Mouse (Mus musculus) erythroblast, adult 5-6 weeks (primary cell): ENCODE measurements around the gene Stk35. TPM values are rescaled to one million over a fixed set of nuclear protein-coding genes. Genes with fewer than 3 reads are reported as not detected.
"Not testable (repeated sequence)": the region's sequence is repeated elsewhere in the genome, so short reads cannot be mapped to it uniquely, and the experiment has no call there.

Experiments
- ATAC-seq: replicated peaks from 2 replicates; pipeline ENCODE4 v1.8.0; 2016; ENCODE audit warnings: moderate number of reproducible peaks, mild to moderate bottlenecking, moderate TSS enrichment, inconsistent platforms; ENCODE audit not compliant: poor library complexity, low FRiP score, severe bottlenecking
- total RNA-seq, 2 experiments: library from RNA; stranded (forward) in 1 of 2; stranded (reverse) in 1 of 2; fragments of 150-400 nt in 1 of 2; fragments of 200-764, 138-1000 nt in 1 of 2; gene quantifications; 2 replicates each; pipeline versions ENCODE4 v1.2.3 to v1.2.4; 2015 to 2017; ENCODE audit warnings: low replicate concordance in 2 of 2

Gene Stk35
- total RNA-seq, 2 experiments from 2014 or later = 3.3 to 4.9 TPM

DNA sequence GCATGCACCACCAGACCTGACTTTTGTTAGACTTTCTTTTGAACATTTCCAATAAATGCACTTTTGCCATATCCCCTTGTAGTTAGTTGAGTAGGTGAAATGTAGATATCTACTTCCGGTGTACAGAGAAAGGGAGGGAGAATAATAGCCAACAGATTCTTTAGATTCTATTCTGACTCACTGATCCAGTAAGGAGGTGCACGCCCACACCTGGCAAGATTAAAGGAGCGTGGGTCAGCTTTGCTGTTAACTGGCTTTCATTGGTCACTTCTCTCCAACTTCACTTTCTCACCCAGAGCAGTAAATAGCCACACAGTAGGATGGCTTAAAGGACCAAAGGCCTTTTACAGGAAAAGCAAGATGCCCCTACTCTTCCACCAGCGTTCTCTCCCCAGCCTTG, 32.7 kb downstream of the Stk35 start:
- ATAC-seq = no peak

DNA sequence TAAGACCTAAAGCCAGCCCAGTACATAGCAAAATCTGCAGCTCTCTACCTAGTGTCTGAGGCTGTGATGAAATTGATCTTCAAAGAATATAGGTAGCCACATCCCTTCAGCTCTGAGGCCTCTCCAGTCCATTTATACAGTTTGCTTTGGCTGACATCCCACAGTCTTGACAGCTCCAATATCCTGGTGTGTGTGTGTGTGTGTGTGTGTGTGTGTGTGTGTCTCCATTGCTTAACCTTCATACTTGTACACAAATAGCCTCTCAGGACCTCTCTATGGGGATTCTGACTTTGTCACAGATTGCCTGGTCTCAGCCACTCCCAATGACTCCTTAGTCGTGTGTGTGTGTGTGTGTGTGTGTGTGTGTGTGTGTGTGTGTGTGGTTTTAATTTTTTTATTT, 33.9 kb downstream of the Stk35 start:
- no peak for ATAC-seq

DNA sequence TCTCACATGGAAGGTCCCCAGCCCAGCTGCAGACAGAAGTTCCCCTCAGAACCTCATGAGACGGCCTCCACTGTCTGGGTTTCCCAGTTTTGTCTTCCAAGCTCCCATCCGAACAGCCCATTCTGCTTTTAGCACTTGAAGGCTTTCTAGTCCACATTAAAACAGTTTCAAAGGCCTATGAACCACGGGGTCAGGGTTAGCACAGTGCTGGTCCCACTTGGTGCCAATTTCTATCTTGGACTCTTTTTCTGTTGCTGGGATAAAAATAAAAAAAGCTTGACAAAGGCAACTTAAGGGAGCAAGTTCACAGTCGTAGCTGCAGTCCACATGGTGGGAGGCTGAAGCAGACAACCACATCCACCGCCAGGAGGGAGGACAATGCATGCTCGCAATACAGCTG, 34.6 kb downstream of the Stk35 start:
- no peak for ATAC-seq

DNA sequence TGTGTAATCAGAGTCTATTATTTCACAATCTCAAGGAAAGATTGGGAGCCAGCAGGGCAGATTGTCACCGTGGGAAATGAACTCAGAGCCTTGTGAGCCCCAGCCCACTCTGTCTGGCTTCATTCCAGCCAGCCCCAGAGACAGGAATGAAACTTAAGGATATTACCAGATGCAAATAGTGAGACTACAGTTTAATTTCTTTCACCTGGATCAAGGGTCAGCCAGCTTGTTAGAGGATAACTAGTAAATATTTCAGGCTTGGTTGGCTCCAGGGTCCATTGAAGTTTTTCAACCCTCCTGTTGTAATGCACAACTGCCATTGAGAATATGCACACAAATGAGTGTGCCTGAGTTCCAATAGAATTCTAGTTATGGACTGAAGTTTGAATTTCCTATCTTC, 36.6 kb downstream of the Stk35 start:
- ATAC-seq = no peak

DNA sequence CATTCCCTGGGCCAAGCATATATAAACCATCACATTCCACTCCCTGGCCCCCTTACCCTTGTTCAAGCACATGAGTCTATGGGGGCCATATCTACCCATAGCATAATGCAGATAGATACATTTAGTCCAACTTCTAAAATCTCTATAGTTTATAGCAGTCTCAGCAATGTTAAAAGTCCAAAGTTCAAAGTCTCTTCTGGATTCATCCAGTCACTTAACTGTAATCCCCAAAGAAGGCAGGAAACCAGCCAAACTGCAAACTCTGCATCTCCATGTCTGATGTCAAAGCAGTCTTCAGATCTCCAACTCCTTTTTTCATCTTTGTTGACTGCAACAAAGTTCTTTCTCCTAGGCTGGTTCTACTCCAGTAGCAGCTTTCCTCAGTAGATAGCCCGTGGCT, 38.0 kb downstream of the Stk35 start:
- ATAC-seq = no peak

DNA sequence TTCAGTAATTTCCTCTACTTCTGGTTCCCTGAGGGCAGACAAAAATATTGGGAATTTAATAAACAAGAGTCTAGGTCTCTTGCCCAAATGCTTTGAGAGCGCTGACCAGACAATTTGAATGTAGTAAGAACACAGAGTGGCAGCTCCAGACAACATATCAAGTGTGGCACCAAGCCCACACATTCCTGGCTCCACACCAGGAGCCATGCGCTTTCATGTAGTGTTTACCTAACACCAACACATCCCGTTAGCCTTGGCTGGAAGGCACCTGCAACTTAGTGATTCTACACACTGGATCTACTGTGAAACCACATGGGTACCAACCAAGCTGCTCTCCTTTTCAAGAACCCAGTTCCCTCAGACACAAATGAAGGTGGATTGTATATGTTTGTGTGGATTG, 45.5 kb downstream of the Stk35 start:
- ATAC-seq = no peak

DNA sequence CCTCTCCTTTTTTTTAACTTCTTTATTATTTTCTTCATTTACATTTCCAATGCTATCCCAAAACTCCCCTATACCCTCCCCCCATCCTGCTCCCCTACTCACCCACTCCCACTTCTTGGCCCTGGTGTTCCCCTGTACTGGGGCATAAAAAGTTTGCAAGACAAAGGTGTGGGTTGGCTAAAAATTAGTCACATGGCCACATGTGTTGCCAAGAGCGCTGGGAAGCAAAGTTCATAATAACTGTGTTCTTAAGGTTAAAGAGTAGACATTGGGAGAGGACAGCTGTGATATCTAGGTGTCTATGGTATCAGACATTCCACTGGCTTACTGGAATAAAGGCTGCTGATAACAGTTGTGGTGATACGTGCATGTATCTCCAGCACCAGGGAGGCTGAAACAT, 46.2 kb downstream of the Stk35 start:
- no peak for ATAC-seq

DNA sequence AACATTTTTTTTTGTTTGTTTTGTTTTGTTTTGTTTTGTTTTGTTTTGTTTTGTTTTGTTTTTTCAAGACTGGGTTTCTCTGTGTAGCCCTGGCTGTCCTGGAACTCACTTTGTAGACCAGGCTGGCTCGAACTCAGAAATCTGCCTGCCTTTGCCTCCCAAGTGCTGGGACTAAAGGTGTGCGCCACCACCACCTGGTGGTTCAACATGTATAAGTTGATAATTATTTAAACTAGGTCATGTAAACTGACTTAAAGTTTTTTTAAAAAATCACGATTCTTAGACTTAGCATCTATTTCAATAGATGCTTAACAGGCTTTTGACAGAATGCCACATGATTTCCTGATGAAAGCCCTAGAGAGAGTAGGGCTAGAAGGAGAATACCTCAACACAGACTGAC, 48.8 kb downstream of the Stk35 start:
- ATAC-seq = not testable (repeated sequence)

DNA sequence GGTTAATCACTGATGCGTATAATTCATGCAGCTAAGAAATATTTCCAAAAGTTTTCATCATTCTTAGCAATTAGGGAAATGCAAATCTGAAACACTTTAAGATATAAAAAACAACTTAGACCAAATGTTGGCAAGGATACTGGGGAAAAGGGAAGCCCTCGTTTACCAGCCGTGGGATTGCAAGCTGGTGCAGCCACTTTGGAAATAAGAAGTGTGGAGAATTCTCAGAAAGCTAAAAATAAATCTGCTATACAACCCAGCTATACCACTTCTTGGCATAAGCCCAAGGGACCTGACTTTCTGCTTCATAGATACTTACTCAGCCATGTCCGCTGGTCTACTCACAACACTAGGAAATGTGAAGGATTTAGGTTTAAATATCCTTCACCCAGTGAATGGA, 51.2 kb downstream of the Stk35 start:
- ATAC-seq = no peak

DNA sequence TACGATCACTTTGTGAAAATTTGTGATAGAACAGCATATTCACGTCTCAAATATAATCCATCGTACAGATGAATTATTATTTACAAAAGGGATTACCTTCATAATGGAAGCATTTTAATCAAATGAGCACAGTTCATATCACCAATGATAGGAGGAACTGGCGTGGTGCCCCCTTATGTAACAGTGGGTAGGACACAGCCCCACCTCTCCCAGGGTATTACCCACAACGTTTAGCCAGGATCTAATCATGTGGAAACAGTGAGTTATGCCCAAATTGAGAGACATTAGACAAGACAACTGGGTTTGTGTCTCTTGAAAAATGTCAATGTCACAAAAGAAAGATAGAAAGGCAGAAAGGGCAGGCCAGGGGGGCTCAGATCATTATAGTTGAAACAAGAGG, 62.9 kb downstream of the Stk35 start:
- ATAC-seq = no peak

DNA sequence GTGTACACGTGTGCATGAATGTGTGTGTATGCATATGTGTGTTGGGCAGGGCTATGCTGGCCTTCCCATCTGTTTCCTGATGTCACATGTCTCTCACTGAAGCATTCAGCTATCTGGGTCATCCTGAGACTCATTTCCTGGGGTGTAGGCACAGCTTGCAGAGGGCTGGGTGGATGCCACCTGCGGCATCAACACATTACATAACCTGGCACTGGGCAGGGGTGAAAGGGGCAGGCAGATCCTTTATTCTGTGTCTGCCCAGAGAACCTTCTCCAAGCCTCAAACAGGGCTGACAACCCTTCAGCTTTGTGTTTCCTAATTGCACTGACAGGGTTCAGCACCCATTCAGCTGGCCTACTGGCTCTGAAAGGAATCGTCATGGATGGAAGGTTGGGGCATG, 64.6 kb downstream of the Stk35 start:
- ATAC-seq = no peak

DNA sequence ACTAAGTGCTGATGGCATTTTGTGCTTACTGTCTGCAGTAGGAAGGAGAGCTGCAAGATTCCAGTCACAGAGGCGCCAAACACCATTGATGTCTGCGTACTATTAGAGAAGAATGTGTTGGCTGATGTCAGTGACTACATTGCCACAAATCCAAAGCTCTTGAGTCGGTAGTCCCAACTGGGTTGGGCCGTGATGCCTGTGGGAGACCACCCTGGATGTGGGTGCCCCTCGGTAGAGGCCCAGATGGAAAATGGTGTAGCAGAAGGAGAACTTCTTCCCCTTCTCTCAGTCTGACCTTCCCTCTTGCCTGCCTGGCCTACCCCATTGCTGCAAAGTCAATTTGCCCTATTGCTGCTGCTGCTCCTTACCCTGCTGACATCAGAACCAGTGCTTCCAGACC, 68.8 kb downstream of the Stk35 start:
- no peak for ATAC-seq

DNA sequence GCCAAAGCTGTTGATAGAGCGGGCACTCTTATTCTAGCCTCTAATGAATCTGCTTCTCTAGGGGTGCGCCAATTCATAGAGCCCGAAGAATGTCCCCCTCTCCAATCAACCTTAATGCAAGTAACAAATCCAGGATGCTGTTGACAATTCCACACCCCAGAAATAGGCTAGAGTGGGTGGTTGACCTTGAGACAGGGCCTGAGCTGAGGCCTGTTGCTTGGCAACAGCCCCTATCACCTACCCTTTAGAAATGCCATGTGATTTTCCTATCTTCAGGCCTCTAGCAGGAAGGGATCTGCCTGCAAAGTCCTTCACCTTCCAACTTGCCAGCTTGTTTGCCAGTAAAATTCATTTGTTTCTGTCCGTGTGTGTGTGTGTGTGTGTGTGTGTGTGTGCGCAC, 70.9 kb downstream of the Stk35 start:
- ATAC-seq = no peak

DNA sequence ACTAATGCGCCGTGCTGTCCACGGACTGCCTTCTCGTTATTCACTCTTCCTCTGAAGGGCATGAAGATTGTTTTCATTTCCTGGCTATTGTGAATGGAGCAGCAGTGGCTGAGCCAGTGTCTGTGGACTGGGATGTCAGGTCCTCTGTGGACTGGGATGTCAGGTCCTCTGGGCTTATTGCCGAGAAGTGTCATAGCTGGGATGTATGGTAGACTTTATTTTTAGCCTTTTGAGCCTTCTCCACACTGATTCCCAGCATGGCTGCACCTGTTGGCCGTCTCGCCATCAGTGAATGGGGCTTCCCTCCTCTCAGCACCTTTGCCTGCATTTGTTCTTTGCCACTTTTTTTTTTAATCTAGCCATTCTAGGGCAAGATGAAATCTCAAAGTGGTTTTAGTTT, 71.8 kb downstream of the Stk35 start:
- no peak for ATAC-seq

DNA sequence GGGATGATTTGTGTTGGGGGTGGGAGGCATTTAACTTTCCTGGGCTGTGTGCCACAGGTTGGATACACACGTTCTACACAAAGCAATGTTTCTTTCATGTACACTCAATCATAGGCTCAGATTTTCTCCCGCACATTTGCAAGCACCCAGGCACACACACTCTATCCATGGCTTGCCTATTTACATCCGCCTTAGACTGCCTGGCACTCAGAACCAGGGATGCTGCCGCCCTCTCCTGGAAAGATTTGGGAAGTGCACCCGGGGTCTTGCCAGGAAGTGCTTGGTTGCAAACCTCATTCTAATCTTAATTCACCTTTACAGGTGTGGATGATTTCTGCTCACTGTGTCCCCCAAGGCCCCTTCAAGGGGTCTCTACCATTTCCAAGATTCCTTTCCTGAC, 73.2 kb downstream of the Stk35 start:
- no peak; the same call in 1 of the 2 replicates for ATAC-seq

DNA sequence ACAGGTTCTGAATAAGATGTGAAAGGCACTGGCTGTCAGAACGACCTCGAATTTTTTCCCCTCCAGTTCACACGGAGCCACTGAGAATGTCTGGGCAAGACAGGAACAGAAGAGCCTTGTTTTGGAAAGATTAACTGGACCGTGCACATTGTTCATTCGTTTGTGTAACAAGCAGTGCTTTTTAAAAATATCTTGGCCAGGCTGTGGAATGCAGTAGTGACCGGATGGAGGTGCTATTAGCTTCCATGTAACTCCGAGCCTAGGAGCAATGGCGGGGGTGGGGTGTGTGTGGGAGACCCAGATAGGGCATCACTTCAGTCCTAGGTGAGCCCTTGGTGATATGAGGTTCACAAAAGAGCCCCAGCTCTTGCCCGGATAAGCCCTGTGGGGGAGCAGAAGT, 73.8 kb downstream of the Stk35 start:
- ATAC-seq = no peak

DNA sequence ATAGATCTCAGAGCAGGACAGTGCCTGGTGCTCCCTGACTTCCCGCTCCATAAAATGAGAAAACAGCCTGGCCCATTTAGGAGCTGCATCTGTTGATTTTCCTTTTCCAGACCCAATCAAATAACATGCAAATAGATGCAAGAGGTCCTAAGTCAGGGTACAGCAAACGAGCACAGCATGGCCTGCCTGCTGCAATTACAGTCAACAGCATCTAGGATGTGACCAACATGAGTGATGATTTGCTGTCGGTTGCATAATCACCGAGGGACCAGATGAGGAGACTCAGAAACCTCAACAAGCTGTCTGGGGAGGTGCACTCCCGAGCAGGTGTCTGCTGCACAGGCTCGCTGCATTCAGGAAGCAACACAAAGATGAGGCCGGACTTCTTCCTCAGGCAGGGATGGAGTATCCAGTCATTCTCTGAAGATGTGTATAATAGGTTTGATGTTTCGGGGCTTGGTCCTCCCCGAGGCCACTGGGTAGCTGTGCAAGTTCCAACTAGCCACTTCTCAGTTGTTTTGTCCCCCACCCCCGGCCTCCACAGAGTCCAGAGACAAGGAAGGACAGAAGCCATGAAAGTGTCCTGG, 74.3 kb downstream of the Stk35 start:
- no peak for ATAC-seq

DNA sequence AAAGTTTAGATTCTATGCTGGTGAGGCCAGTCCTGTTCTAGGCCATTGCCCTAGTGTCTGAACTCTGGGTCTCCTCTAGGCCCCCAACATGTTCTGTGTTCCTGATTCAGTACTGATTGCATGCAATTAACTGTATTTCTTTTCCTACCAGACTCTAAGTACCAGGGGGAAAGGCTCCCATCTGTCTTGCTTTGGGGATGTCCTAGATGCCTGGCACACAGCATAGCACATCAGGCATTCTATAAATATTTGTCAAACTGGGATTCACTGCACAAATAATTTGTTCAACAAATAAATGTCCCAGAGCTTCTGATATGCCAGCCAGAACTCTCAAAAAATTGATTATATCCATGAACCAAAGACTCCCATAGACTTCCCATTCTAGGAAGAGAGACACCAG, 76.6 kb downstream of the Stk35 start:
- ATAC-seq = no peak

DNA sequence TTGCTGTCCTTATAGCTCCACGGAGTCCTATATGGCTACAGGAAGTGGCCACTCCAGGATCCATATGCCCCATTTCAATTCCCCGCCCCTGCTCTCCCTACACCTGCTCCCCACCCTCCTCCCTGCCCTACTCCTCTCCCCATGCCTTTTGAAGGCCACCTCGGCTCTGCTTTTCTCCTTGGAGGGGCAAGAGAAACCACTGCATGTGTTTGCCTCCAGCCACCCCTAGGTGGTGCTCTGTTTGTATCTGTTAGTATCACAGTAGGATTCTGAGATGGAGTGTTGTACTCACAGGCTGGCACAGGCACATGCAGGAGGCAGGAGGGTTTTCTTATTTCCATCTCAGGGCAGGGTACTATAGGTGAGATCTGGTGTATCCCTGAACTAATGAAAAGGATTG, 79.5 kb downstream of the Stk35 start:
- ATAC-seq = no peak

DNA sequence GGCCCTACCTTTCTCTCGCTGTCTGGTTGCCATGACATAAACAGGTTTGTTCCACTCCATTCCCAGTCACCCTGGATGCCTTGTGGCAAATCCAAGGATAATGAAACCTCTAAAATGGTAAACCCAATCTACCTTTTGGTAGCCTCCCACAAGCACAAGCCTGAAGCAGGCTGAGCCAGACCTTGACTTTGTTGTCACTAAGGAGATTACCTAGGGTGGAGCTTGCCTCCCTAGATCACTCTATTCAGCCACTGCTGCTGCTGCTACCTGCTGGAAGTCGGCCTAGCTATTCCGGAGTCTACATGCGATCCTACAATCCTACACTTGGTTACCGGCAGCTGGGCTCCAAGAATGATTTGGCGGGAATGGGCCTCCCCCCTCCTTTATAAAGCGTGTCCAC, 79.9 kb downstream of the Stk35 start:
- no peak for ATAC-seq

DNA sequence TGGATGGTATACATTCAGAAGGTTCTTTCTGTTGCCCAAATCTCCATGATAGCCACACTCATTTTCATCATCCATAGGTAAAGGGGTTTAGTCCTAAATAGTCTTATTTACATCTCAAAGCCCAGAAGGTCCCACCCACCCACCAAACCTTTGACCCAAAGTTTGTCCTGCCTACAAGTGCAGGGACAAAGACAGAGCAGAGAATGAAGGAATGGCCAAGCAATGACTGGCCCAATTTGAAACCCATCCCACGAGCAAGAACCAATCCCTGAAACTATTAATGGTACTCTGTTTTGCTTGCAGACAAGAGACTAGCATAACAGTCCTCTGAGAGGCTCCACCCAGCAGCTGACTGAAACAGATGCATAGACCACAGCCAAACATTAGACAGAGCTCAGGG, 81.6 kb downstream of the Stk35 start:
- no peak for ATAC-seq
